Mouse (Mus musculus) activated CD4-positive, CD25-positive, alpha-beta regulatory T cell, adult 4 months (primary cell): ENCODE measurements around the gene Gpr157. TPM values are rescaled to one million over a fixed set of nuclear protein-coding genes. Genes with fewer than 3 reads are reported as not detected.
"Not testable (repeated sequence)": the region's sequence is repeated elsewhere in the genome, so short reads cannot be mapped to it uniquely, and the experiment has no call there.

Experiments used
- ATAC-seq: one replicate; pipeline ENCODE4 v1.8.0; 2017
- polyA plus RNA-seq, 2 experiments: library from polyadenylated mRNA; unstranded; fragments of 100-300 nt; shearing (Covaris generic); gene quantifications; one replicate each; pipeline ENCODE4 v1.2.1; 2017

Gene Gpr157
- polyA plus RNA-seq, result under 1 TPM; 0.33 to 0.42 TPM

DNA sequence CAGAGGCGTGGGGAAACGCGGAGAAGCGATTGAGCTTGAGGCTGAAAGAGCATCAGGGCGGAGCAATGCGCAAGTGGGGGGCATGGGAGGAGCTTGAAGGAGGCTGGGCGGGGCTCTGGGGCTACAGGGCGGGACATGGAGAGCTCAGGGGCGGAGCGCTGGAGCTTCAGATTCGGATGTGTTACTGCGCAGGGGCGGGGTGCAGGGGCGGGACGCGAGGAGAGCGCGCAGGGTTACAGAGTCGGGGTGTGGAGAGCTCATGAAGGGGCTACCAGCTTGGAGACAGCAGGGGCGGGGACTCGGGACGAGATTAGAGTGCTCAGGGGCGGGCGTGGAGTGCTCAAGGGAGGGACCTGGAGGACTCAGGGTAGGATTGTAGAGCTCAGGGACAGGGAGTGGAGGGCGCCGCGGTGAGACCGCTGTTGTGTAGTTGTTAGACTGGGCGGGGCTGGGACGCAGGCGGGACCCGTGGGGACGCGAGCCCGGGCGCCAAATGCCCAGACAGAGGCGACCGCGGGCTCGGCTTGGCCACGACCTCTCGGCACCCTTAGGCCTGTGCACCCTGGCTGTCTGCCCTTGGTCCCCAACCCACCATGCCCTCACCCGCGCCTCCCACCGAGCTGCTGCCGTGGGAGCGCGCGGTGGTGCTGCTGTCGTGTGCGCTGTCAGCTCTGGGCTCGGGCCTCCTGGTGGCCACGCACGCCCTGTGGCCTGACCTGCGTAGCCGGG lies at the start of gene Gpr157:
Gene Gpr157 (plus strand): TSS at position 205 of the 729 bp plus-strand sequence.
- ATAC-seq, result peak; percentile 92

DNA sequence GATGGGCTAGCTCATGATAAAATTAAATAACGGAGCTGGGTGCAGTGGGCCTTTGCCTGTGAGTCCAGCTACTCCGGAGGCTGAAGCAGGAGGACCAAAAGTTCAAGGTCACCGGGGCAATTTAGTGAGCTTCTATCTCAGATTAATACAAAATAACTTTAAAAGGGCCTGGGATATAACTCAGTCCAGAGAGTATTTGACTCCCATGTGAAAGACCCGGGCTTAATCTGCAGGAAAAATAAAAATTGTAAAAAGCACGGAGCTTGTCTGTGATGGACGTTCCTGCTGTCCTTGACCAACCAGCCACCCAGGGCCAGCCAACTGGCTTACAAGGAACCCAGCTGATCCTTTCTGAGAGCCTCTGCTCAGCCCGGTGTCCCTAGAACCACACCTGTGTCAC lies 48.6 kb upstream of the Gpr157 start:
- ATAC-seq, result no peak

DNA sequence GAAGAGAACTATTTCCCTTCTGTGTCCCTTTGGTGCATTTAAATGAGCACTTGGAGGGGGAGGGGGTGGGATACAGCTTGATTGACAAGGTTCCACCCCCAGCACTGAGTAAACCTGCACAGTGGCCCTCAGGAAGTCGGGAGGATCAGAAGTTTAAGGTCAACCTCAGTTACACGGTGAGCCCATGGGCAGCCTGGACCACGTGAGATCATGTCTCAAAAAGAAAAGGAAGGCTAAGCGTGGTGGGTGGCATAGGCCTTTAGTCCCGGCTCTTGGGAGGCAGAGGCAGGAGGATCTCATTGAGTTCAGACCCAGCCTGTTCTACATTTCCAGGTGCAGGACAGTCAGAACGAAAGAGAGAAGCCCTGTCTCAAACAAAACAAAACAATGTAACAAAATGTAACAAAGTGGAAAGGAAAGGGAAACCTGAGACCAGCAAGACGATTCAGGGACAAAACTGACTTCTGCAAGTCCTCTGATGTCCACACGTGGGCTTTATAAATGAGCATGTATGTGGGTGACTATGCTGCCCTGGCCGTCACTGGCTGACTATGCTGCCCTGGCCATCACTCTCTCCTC lies 47.1 kb upstream of the Gpr157 start:
- no peak for ATAC-seq

DNA sequence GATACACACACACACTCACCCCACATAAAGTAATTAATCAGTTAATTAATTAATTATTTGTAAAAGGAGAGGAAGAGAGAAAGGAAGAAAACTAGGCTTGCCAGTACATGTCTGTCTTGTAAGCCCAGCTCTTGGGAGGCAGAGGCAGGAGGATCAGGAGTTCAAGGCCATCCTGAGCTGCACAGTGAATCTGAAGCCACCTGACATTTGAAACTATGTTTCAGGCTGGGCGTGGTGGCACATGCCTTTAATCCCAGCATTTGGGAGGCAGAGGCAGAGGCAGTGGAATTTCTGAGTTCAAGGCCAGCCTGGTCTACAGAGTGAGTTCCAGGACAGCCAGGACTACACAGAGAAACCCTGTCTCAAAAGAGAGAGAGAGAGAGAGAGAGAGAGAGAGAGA lies 46.3 kb upstream of the Gpr157 start:
- ATAC-seq, result not testable (repeated sequence)

DNA sequence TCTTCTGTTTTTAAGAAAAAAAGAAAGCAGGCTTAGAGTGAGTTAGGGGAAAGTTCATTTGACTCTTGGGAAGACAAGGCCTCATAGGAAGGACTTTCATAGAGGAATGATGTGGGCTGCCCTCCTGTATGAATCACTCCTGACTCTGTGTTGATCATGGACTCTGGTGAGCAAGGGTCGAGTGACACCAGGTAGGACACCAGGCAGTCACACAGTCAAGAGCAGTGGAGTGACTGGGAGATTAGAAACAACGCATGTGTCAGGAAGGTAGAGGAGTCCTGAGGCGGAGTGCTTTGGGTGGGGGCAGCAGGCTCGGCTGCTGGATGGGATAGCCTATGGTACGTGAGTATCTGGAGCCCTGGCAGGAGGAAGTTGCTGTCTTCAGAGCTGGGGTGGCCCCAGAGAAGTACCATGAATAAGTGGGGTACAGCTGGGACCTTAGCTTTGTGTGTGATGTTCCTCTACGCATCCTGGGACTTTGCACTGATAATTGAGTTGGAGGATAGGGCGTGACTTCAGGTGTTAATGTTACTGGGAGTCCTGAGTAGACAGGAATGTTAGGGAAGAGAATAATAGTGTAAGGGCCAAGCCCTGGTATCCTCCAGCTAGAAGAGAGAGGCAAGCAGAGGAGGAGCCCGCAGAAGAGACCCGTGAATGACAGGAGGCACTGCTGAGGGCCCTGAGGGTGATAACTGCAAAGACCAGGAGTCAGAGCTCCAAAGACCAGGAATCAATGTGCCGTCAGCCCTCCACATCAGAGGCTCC lies 45.6 kb upstream of the Gpr157 start:
- no peak for ATAC-seq

DNA sequence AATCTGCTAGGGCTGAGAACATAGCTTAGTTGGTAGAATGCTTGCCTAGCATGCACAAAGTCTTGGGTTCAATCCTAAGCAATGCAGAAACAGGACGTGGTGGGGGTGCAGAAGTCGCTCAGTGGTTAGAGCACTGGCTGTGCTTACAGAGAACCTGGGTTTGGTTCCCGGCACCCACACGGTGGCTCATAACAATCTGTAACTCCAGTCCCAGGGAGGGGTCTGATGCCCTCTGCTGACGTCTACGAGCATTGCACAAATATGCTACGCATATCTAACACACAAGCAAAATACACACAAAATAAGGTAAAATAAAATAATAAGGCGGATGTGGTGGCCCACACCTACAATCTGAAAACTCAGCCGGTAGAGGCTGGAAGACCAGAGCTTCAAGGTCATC lies 43.6 kb upstream of the Gpr157 start:
- no peak for ATAC-seq

DNA sequence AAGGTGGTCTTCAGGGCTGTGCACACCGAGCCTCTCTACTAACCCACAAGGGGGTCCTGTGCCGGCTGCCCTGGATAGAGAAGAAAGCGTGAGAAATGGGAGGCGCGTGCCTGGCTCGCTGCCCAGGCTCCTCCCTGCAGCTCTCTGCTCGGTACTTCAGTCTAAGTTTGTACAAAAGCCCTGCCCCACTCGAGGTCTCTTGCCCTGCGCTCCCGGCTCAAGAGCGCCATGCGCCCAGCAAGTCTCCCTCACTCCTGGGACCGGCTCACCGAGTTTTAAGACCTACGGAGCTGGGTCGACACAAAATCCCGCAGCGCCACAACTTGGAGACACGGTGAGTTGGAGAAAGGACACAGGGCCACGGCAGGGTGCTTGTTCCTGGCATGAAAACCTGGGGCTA lies 39.1 kb upstream of the Gpr157 start:
- no peak for ATAC-seq

DNA sequence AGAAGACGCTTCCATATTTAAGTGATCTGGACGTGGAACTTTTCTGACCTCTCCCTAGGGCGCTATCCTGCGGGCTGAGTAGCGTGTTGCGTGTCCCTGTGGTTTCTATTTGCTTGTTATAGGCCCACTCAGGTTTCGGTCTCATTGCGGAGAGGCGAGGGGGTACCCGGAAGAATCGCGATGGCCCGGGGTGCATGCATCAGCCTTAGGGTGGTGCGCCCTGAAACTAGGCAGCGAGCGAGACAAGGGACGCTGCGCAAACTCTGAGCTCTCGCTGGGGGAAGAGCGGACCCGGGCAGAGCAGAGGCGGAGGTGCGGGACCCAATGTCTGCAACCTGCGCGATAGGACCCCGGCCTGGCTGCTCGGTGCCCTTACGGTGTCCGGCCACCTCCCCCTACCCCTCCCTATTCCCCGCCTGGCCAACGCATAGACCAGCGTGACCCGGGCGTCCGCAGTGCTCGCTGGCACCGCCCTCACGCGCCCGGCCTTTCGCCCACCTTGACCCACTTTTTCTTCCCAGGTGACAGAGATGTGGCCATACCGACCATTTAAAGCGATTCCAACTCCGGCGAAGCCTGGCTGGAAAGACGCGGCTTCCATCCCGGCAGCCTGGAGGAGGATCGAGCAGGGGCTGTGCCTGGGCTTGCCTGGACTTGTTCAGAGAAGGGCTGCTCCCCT lies 38.5 kb upstream of the Gpr157 start:
- no peak for ATAC-seq

DNA sequence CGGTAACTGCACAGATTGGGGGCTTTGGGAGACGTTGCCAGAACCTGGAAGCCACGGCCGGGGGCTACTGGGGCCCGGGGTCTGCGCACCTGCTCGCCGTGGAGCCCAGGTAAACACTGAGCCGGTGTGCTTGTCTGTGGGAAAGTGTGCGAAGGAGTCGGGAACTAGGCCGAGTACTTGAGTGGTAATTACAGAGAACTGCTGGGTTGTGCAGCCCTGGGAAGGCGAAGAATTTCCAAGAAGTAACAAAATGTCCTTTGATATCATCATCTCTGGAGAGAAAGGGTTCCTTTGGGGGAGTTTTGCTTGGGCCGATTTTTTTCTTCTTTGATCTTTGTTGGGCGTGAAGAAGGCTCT lies 38.0 kb upstream of the Gpr157 start:
- ATAC-seq, result no peak

DNA sequence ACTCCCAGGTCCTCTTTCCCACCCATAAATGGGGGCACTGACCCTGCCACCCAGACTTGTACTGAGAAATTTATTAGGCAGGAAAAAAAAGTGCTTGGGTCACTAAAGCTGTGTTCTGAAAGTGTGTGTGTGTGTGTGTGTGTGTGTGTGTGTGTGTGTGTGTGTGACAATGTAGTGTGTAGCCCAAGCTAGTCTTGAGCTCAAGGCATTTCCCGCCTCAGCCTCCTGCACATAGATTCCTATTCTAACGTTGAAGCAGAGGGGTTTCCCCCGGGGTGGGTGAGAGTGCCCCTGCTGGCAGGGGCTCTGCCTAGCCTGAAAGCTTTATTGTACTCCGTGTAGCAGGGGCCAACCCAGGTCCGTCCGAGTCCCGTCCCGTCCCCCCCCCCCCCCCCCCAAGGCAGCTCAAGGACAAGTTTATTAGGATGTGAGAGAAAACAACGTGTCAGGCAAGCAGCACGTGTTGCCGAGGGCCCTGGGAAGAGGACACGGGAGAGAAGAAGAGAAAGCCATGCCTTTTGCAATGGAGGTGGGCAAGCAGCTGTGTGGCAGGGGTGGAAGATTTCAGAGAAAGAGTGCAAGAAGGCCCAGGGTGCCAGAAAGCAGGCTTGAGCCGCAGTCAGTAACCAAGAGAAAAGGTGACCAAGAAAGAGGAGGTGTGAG lies 37.5 kb upstream of the Gpr157 start:
- ATAC-seq, result no peak

DNA sequence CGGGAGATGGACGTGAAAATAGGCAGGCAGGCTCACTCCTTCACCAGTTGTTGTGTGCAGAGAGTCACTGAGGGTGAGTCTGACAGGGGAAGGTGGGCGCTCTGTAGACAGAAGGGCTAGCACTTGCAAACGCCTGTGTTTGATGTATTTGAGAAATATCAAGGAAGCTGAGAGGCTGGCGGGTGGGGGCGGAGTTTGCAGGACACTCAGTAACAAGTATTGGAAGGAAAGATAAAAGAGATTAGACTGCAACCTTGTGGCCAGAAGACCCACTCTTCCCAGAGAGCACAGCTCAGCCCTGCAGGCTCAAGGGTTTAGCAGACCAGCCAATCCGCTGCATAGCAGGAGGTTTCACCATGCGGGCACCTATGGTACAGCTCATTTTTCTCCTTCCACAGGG lies 35.7 kb upstream of the Gpr157 start:
- ATAC-seq, result no peak

DNA sequence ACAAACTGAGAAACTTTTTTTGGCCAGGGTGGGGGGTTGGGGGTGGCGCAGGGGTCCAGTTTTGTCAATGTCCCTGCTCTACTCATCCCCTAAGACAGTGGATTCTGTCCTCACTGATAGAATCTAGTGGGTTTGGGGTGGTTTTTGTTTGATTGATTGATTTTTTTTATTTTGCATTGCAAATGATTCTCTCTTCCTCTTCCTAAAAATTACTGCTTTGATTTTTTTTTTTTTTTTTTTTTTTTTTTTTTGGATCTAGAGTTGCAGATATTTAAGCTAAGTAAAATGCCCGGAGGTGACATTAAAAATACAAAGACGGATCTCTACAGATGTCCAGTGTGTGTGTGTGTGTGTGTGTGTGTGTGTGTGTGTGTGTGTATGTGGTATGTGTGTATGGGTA lies 34.8 kb upstream of the Gpr157 start:
- ATAC-seq, result no peak

DNA sequence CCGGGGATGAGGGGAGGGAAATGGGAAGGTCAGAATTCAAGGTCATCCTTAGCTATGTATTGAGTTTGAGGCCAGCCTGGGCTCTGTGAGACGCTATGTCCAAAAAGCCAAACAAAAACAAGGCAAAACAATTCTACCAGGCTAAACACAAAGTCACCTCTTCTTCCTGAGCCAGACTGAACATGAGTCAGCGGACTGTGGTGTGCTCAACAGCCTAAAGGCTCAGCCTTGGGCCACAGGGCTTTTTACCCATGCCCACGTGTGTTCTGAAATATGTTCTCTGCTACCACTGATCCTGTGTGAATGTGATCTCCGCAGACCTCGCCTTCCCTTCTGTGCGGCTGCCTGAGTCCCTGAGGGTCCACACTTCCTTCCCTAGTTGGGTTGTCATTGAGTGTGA lies 31.0 kb upstream of the Gpr157 start:
- ATAC-seq, result no peak

DNA sequence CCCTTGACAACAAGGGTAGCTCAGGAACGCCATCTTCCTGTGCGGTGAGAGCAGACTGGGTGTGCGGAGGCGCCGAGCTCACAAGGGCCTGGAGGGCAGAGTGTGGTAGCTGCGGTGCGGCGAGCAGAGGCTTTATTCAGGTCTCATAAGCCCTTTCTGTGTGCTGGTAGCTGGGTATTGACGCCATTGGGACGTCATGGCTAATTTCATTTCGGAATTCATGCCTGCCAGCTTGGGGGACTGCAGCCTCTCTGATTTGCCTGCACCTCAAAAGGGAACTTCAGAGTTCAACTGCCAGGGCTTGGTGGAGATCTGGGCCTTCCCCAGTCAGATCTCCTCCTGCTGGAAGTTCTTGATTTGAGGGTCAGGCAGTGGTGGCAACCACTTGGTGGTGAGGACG lies 29.4 kb upstream of the Gpr157 start:
- ATAC-seq, result no peak

DNA sequence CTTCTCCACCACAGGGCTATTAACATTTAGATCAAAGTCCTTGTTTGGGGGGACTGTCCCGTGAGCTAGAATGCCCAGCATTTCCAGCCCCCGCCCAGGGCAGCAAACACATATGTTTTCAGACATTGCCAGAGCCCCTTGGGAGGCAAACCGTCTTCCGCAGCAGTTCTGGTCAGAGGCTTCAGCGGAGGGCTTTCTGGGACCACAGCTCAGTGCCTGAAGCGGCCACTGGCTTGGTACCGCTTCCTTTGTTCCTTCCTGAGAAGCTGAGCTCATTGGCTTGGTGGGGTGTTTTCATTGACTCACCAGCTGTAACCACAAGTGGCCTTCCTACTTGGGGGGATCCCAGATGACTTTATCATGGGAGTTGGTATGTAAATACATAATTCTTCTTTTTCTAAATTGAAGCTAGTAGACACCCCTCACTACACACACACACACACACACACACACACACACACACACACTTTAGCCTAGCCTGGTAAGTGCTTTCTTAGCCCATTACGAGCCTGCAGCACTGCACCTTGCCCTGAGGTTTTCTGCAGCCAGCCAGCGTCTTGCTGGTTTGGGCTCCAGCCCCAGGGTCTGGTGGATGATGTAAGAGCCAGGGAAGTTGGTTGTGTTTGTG lies 27.2 kb upstream of the Gpr157 start:
- no peak for ATAC-seq

DNA sequence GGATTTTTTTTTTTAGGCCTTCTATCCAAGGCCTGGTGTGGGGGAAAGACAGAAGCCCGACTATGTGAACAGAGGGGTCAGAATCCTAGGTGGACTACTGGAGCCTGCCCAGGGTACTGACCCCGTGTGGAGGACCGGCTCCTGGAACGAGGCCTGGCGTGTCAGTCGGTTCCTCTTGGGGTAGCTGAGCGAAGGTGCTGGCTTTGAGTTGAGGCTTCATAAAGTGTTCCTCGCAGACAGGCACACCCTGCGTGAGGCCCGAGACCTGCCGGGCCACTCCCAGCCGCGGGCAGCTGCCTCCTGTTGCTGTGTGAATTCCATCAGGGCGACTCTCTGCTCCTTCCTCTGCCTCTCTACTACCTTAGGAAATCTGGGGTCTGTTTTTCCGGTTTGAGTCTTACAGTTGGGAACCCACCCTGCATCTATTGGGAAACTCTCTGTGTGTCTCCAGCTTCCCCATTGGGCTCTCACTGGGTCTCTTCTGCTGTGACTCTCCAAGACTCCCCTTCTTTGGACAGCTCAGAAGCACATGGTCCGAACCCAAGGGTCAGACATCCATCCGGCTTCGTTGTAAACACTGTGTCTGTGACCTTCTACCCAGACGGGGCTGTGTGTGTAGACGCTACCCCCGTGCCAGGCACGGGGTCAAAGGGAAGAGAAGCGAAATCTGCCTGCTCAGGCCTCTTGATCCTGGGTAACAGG lies 26.5 kb upstream of the Gpr157 start:
- ATAC-seq, result no peak

DNA sequence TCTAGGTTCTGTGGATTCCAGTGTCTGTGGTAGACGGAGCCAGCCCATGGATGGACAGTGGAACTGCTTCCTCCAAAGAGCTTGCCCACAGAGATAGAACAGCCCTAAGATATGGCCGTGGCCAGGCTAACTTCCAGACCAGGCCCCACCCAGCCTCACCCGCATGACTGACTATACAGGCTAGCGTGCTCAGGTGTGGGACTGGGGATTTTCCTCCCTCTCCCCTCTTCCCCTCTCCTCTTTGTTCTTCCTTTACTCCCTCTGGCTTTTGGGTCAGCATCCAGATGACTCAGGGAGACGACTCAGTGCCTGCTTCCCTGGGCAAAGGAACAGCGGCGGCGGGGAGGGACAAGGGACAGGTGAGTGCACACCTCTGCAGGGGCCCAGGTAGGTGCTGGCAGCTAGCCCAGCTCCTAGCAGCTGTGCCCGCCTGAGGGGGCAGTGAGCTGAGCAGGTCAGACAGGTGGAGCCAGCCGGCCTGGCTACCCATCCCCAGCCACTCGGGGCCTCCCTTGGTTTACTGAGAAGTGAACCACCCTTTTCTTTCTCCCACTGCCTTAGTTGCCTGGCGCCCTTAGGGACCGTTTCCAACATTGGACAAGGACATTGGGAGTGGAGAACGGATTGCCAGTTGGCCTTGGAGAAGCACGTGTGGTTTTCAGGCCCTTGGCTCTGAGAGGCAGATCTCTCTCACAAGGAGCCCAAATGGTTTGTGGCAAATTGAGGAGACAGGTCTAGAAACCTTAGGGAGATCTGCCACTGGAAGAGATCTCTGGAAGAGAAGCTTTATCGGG lies 25.5 kb upstream of the Gpr157 start:
- no peak for ATAC-seq

DNA sequence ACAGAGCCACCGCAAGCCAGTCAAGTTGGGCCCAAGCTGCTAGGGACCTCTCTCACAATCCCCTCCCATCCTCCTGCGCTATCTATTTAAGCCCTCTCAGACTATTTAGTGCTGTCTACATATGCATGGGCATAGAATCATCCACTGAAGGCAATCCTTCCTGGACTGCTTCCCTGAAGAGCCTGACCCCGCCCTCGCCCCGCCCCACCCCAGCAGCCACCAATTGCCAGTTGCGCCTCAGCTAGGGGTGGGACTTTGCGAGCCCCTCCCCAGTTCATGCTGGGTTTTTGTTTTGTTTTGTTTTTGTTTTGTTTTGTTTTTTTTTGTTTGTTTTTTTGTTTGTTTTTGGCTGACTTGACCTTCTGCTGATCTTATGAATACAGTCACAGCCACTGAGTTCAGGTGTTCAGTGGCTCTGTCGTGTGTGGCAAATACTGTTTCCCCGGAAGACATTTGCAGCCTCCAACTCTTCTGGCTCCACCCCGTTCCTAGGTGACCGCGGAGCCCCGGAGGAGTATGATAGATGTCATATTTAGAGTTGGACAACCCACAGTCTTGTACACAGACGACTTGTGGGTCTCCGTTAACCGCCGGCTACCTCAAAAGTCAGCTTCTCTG lies 20.4 kb upstream of the Gpr157 start:
- ATAC-seq, result no peak

DNA sequence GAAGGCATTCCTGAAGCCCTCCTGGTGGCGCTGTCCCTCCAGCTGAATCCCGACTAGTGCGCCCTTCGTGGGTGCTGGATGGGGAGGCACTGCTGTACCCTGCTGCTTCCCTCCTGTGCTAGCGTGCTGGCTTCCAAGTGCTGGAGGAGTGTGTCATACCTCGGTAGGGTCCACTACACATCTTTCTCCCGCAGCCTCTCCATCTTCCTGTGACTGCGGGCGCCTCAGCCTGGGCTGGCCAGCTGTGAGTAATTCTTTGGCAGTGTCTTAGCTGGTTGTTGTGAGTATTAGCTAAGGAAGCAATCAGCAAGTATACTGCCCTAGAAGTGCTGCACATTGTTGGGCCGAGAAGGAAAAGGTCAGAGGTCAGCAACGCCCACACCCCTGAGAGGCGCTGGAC lies 18.9 kb upstream of the Gpr157 start:
- no peak for ATAC-seq

DNA sequence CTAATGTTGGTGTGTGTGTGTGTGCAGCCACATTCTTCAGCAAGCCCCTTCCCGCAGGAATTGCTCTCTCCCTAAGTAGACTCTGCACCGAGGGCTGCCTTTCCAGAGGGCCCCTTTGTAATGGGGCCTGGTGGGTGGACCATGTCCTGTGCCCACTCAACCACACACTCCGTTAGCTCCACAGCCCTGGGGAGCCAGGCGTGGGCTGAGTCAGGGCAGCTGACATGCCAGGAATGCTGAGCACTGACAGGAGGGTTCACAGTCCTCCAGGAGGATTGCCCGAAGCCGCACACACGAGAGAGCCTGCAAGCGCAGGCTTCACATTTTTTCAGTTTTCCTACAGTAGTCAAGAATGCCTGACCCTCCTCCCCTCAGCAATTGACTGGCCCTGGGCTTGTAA lies 17.0 kb upstream of the Gpr157 start:
- ATAC-seq, result no peak
